Mouse (Mus musculus) lung, embryonic 14.5 days (tissue): ENCODE results near the gene Naa15. TPM values are rescaled to one million over a fixed set of nuclear protein-coding genes. Genes with fewer than 3 reads are reported as not detected.
"Not testable (repeated sequence)": the region's sequence is repeated elsewhere in the genome, so short reads cannot be mapped to it uniquely, and the experiment has no call there.

Experiments
- ATAC-seq: fragments of 200-750 bp; cut with Nextera tagmentation; 2 replicates; pipeline ENCODE4 v1.8.0; 2017; ENCODE audit warnings: mild to moderate bottlenecking, moderate TSS enrichment, moderate library complexity; ENCODE audit not compliant: insufficient read depth
- DNase-seq: peaks from one replicate; pipeline ENCODE4 v3.0.0-alpha.2; 2015
- H3K27ac ChIP-seq: fragments of 300-500 bp; sonication (generic); 2 replicates; pipeline ENCODE4 v1.5.1; 2014; ENCODE audit warnings: low read depth, mild to moderate bottlenecking, moderate library complexity
- H3K27me3 ChIP-seq: fragments of 300-500 bp; sonication (generic); 2 replicates; pipeline ENCODE4 v1.6.1; 2014; ENCODE audit warnings: low read length, control low read depth; ENCODE audit not compliant: insufficient read depth
- H3K36me3 ChIP-seq: fragments of 300-500 bp; sonication (generic); 2 replicates; pipeline ENCODE4 v1.6.1; 2014; ENCODE audit warnings: control low read depth; ENCODE audit not compliant: insufficient read depth
- H3K4me1 ChIP-seq: fragments of 300-500 bp; sonication (generic); 2 replicates; pipeline ENCODE4 v1.6.1; 2014; ENCODE audit warnings: antibody characterized with exemption, control low read depth; ENCODE audit not compliant: insufficient read depth
- H3K4me2 ChIP-seq: fragments of 300-500 bp; sonication (generic); 2 replicates; pipeline ENCODE4 v1.6.1; 2014; ENCODE audit warnings: mild to moderate bottlenecking
- H3K4me3 ChIP-seq: fragments of 300-500 bp; sonication (generic); 2 replicates; pipeline ENCODE4 v1.5.1; 2014; ENCODE audit warnings: low read depth, low read length
- H3K9ac ChIP-seq: fragments of 300-500 bp; sonication (generic); 2 replicates; pipeline ENCODE4 v1.6.1; 2014
- H3K9me3 ChIP-seq: fragments of 300-500 bp; sonication (generic); 2 replicates; pipeline ENCODE4 v1.6.1; 2016; ENCODE audit warnings: low read depth, low read length, control low read depth
- CTCF ChIP-seq: IDR thresholded peaks from 2 replicates; pipeline ENCODE4 v1.5.1; 2016; ENCODE audit warnings: antibody characterized with exemption, low read depth
- WGBS: fragments of 180-500 bp; shearing (Covaris S2); extraction: QIAGEN DNeasy Blood & Tissue Kit; methylation state at CpG from one replicate; pipeline ENCODE4 v1.1.7; 2014; 5-methylcytosine and 5-hydroxymethylcytosine counted together
- polyA plus RNA-seq: library from polyadenylated mRNA; unstranded; fragments of >200 nt; fragmentation: Nextera tagmentation; extraction: Ambion mirVana; gene quantifications from 2 replicates; pipeline ENCODE4 v1.2.1, GENCODE M21; 2014

Gene Naa15
- polyA plus RNA-seq, 1 experiment from 2014 or later, result 45.4 TPM

DNA sequence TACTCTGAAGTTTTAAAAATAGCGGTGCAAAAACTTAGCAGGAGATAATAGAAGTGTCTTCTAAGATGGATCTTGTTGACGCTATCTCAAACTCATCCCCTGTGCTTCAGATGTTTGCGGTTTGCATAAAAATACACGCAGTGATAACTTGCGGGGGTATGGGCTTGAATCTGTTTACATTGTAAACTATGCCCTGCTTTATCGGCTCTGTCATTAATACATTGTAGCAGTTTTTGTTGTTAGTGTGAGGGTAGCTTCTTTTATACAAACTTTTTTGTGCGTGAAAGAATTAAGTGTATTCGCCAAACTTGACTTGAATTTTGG lies 2.1 kb downstream of the Naa15 start:
- H3K4me1 ChIP-seq, result peaks cover 8% of the 10 kb centered on the region; the same call in 1 of the 2 replicates
- H3K36me3 ChIP-seq, result no peaks in the 10 kb centered on the region
- 6% methylated on average over 8 of the region's 8 CpGs for WGBS
- H3K4me3 ChIP-seq, result peak overlapping the region; percentile 99
- no peaks in the 10 kb centered on the region for H3K9me3 ChIP-seq
- no peak for ATAC-seq
- TF ChIP-seq CTCF, result no peak
- no peaks in the 10 kb centered on the region for H3K27me3 ChIP-seq
- H3K9ac ChIP-seq, result peak overlapping the region; percentile 99
- no peak for DNase-seq
- no peak overlapping the region for H3K27ac ChIP-seq
- peak overlapping the region; percentile 83 for H3K4me2 ChIP-seq

- Histone ChIP-seq H3K4me2 (peak overlapping the region; percentile 83), H3K27ac (no peak overlapping the region), H3K9ac (no peak overlapping the region), H3K36me3 (no peaks in the 10 kb centered on the region), H3K27me3 (no peaks in the 10 kb centered on the region), H3K4me3 (peak overlapping the region; percentile 99), H3K9me3 (no peaks in the 10 kb centered on the region), H3K4me1 (peaks cover 8% of the 10 kb centered on the region; the same call in 1 of the 2 replicates)
- DNase-seq, result no peak
- no peak for ATAC-seq
- 44% methylated on average over 2 of the region's 2 CpGs for WGBS
- TF ChIP-seq CTCF, result no peak
Measured at GRCm38 (mm10) chr3:51417485-51417884, 2.5 kb downstream of the Naa15 start.

DNA sequence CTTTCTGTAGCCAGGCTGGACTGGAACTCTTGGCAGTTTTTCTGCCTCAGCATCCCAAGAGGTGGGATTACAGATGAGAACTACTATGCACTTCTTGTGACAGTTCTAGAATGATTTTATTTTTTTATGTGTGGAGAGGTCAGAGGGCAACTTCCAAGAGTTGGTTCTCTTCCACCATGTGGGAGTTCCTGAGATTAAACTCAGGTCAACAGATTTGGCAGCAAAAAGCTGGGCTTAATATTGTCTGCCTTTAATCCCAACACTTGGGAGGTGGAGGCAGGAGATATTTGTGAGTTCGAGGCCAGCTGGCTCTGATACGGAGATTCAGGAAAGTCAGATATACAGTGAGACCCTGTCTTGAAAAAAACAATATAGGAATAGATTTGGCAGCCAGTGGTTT lies 3.0 kb downstream of the Naa15 start:
- H3K9ac ChIP-seq, result no peak overlapping the region
- H3K27ac ChIP-seq, result no peak overlapping the region
- 57% methylated on average over 2 of the region's 2 CpGs for WGBS
- H3K4me3 ChIP-seq, result peak overlapping the region; percentile 17; the same call in 1 of the 2 replicates
- ATAC-seq, result no peak
- peak overlapping the region; percentile 83 for H3K4me2 ChIP-seq
- no peak for DNase-seq
- H3K27me3 ChIP-seq, result no peaks in the 10 kb centered on the region
- H3K9me3 ChIP-seq, result no peaks in the 10 kb centered on the region
- H3K36me3 ChIP-seq, result no peaks in the 10 kb centered on the region
- no peak for TF ChIP-seq CTCF
- H3K4me1 ChIP-seq, result peaks cover 8% of the 10 kb centered on the region; the same call in 1 of the 2 replicates

DNA sequence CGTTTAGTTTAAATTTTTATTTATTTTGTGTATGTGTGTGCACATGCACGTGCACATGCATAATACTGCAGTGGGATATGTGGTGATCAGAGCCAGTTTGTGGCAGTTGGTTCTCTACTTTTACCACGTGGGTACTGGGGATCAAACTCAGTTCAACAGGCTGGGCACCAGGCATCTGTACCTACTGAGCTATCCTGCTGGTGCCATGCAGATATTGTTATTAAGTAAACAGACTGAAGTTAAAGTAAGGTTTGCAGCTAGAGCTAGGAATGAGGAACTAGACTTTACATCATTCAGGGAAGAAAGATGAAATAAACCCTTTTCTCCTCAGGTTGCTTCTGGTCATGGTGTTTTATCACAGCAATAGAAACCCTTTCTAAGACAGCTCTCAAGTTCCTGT lies 7.0 kb downstream of the Naa15 start:
- Histone ChIP-seq H3K27ac (no peak overlapping the region), H3K4me3 (no peak overlapping the region), H3K4me2 (no peak overlapping the region), H3K9me3 (no peaks in the 10 kb centered on the region), H3K36me3 (no peaks in the 10 kb centered on the region), H3K27me3 (no peaks in the 10 kb centered on the region), H3K4me1 (0 out of 2 replicates have a peak, but pooled peaks cover 5% of the 10 kb centered on the region), H3K9ac (no peak overlapping the region)
- ATAC-seq (no peak), DNase-seq (no peak)
- no peak for TF ChIP-seq CTCF
- 72% methylated on average over 3 of the region's 3 CpGs for WGBS

DNA sequence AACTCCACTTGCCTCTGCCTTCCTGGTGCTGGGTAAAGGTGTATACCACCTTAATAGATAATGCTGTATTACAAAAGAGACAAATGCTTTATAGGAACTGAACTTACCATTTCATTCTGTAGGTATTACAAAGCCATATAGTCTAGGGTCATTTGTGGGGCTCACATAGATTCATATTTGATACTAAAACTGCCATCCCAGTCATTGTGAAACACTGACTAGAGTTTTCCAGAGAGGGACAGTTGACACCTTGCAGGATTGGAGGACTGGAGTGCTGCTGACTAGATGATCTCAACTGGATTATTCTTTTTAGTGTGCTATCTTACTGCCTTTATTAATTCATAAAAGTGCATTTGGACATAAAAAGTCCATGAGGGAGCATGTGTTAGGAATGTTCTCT lies 10.4 kb downstream of the Naa15 start:
- Histone ChIP-seq H3K9me3 (no peaks in the 10 kb centered on the region), H3K4me1 (no peaks in the 10 kb centered on the region), H3K27me3 (no peaks in the 10 kb centered on the region), H3K36me3 (no peaks in the 10 kb centered on the region), H3K4me2 (no peak overlapping the region), H3K4me3 (no peak overlapping the region), H3K27ac (no peak overlapping the region), H3K9ac (no peak overlapping the region)
- no peak for ATAC-seq
- no peak for TF ChIP-seq CTCF
- no peak for DNase-seq

- not testable (repeated sequence) for H3K4me3 ChIP-seq, H3K4me2 ChIP-seq, H3K27ac ChIP-seq, DNase-seq, H3K27me3 ChIP-seq, H3K4me1 ChIP-seq, H3K9me3 ChIP-seq, ATAC-seq, H3K9ac ChIP-seq
- 81% methylated on average over 5 of the region's 5 CpGs for WGBS
- H3K36me3 ChIP-seq, result peaks cover 20% of the 10 kb centered on the region
Measured at GRCm38 (mm10) chr3:51434364-51434763, 19.4 kb downstream of the Naa15 start.

DNA sequence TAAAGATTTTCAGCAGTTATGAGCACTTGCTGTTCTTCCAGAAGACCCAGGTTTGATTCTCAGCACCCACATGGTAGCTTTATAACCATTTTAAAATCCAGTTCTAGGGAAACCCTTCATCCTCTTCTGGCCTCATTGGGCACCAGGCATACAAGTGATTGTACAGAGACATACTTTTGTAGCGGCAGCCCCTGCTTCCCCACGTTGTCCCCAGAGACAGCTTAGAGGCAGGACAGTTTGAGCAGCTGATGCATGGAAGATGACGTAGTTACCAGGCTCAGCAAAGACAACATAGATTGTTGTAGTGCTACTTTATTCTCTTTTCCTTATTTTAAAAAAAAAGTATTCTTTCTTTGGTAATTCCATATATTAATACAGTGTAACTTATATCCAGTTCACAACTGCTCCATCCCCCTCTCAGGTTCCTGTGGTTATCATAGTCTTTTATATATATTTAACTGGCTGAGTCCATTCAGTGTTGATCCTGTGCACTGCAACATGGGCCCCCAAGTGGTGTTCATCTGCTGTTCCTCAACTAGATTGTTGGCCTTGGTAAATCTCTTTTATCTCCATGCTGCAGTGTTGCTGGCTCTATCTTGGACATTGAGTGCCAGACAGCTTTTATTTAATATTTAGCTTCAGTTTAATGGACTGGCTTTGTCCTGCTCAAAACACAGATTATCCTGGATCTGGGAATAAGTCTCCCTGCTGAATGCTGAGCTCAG lies 20.1 kb downstream of the Naa15 start:
- no peak for TF ChIP-seq CTCF
- Histone ChIP-seq H3K27ac (no peak overlapping the region), H3K4me2 (no peak overlapping the region), H3K9me3 (no peaks in the 10 kb centered on the region), H3K27me3 (no peaks in the 10 kb centered on the region), H3K9ac (no peak overlapping the region), H3K4me3 (no peak overlapping the region), H3K36me3 (peaks cover 25% of the 10 kb centered on the region), H3K4me1 (no peaks in the 10 kb centered on the region)
- 89% methylated on average over 3 of the region's 3 CpGs for WGBS
- DNase-seq (no peak), ATAC-seq (no peak)
